Mouse (Mus musculus) MEL (cell line): ENCODE measurements around the gene Slitrk4. TPM values are rescaled to one million over a fixed set of nuclear protein-coding genes. Genes with fewer than 3 reads are reported as not detected.

Experiments used
- DNase-seq: peaks from one replicate; pipeline ENCODE4 v3.0.0; 2011; ENCODE audit warnings: low read depth, low spot score
- H3K27ac ChIP-seq: 2 replicates; pipeline ENCODE4 v1.5.1; 2012; ENCODE audit warnings: low read depth, mild to moderate bottlenecking, control low read depth, low read length, moderate library complexity; ENCODE audit not compliant: control insufficient read depth
- H3K27me3 ChIP-seq, 2 experiments: fragments of 150-350 bp in 1 of 2; sonication (generic) in 1 of 2; 2 replicates each; pipeline ENCODE4 v1.6.1; 2012; ENCODE audit warnings: low read length in 2 of 2, mild to moderate bottlenecking in 2 of 2, improper control_type of control experiment in 1 of 2, moderate library complexity in 1 of 2; ENCODE audit not compliant: insufficient read depth in 2 of 2, control insufficient read depth in 1 of 2
- H3K36me3 ChIP-seq, 2 experiments: 2 replicates each; pipeline ENCODE4 v1.6.1; 2012 to 2014; ENCODE audit warnings: low read length in 2 of 2, improper control_type of control experiment in 1 of 2, inconsistent platforms in 1 of 2, mild to moderate bottlenecking in 1 of 2; ENCODE audit not compliant: insufficient read depth in 2 of 2, control insufficient read depth in 1 of 2
- H3K4me1 ChIP-seq, 2 experiments: fragments of 150-350 bp in 1 of 2; sonication (generic) in 1 of 2; 2 replicates each; pipeline ENCODE4 v1.6.1; 2012; ENCODE audit warnings: low read length in 2 of 2, improper control_type of control experiment in 1 of 2, mild to moderate bottlenecking in 1 of 2; ENCODE audit not compliant: insufficient read depth in 2 of 2, control insufficient read depth in 1 of 2
- H3K4me3 ChIP-seq, 2 experiments: fragments of 150-350 bp in 1 of 2; sonication (generic) in 1 of 2; 2 replicates each; pipeline ENCODE4 v1.5.1; 2012; ENCODE audit warnings: low read depth in 2 of 2, low read length in 2 of 2, mild to moderate bottlenecking in 2 of 2, moderate library complexity in 2 of 2, control low read depth in 1 of 2, improper control_type of control experiment in 1 of 2; ENCODE audit not compliant: control insufficient read depth in 1 of 2, insufficient read depth in 1 of 2
- H3K79me2 ChIP-seq: 2 replicates; pipeline ENCODE4 v1.6.1; 2012; ENCODE audit warnings: mild to moderate bottlenecking, low read length, moderate library complexity; ENCODE audit not compliant: control insufficient read depth, poor library complexity, insufficient read depth
- H3K9ac ChIP-seq: 2 replicates; pipeline ENCODE4 v1.6.1; 2012; ENCODE audit warnings: low read depth, mild to moderate bottlenecking, control low read depth, low read length, moderate library complexity; ENCODE audit not compliant: control insufficient read depth, poor library complexity, severe bottlenecking
- H3K9me3 ChIP-seq: fragments of 150-350 bp; sonication (generic); replicated peaks from 2 replicates; pipeline ENCODE4 v1.6.1; 2012; ENCODE audit warnings: mild to moderate bottlenecking, low read length, improper control_type of control experiment, moderate library complexity; ENCODE audit not compliant: insufficient read depth
- ETS1 ChIP-seq: IDR thresholded peaks from 2 replicates; pipeline ENCODE4 v1.6.1; 2012; ENCODE audit warnings: low read depth, mild to moderate bottlenecking, inconsistent platforms, low read length, improper control_type of control experiment, moderate library complexity
- GABPA ChIP-seq: IDR thresholded peaks from 2 replicates; pipeline ENCODE4 v1.6.1; 2012; ENCODE audit warnings: low read depth, mild to moderate bottlenecking, inconsistent platforms, low read length, improper control_type of control experiment, moderate library complexity
- JUND ChIP-seq: IDR thresholded peaks from 2 replicates; pipeline ENCODE4 v1.6.1; 2011; ENCODE audit warnings: low read depth, mild to moderate bottlenecking, improper control_type of control experiment, low read length
- KAT2A ChIP-seq: conservative IDR thresholded peaks from 2 replicates; pipeline ENCODE4 v1.6.1; 2012; ENCODE audit warnings: low read depth, low read length, improper control_type of control experiment, inconsistent platforms
- MAFK ChIP-seq: IDR thresholded peaks from 2 replicates; pipeline ENCODE4 v1.6.1; 2011; ENCODE audit warnings: low read depth, mild to moderate bottlenecking, low read length, improper control_type of control experiment, borderline replicate concordance
- MAX ChIP-seq: IDR thresholded peaks from 2 replicates; pipeline ENCODE4 v1.6.1; 2011; ENCODE audit warnings: low read length, improper control_type of control experiment
- MYC ChIP-seq: IDR thresholded peaks from 2 replicates; pipeline ENCODE4 v1.6.1; 2011; ENCODE audit warnings: low read depth, mild to moderate bottlenecking, low read length, improper control_type of control experiment, moderate library complexity
- NELFE ChIP-seq: IDR thresholded peaks from 2 replicates; pipeline ENCODE4 v1.6.1; 2011; ENCODE audit warnings: low read depth, low read length, improper control_type of control experiment
- NRF1 ChIP-seq: IDR thresholded peaks from 2 replicates; pipeline ENCODE4 v1.6.1; 2014; ENCODE audit warnings: low read depth, mild to moderate bottlenecking, inconsistent platforms, low read length, improper control_type of control experiment, moderate library complexity; ENCODE audit not compliant: poor library complexity, insufficient read depth, severe bottlenecking
- POLR2A ChIP-seq, 2 experiments: IDR thresholded peaks; 2 replicates each; pipeline ENCODE4 v1.6.1; 2011 to 2012; ENCODE audit warnings: low read length in 2 of 2, mild to moderate bottlenecking in 2 of 2, control low read depth in 1 of 2, improper control_type of control experiment in 1 of 2, low read depth in 1 of 2, moderate library complexity in 1 of 2; ENCODE audit not compliant: control insufficient read depth in 1 of 2, insufficient read depth in 1 of 2, poor library complexity in 1 of 2
- POLR2AphosphoS2 ChIP-seq: IDR thresholded peaks from 2 replicates; pipeline ENCODE4 v1.6.1; 2011; ENCODE audit warnings: low read length, improper control_type of control experiment
- RAD21 ChIP-seq: IDR thresholded peaks from 2 replicates; pipeline ENCODE4 v1.6.1; 2011; ENCODE audit warnings: mild to moderate bottlenecking, low read depth, low read length, improper control_type of control experiment
- SIN3A ChIP-seq: IDR thresholded peaks from 2 replicates; pipeline ENCODE4 v1.6.1; 2012; ENCODE audit warnings: low read length, improper control_type of control experiment, inconsistent platforms
- TAL1 ChIP-seq: IDR thresholded peaks from 2 replicates; pipeline ENCODE4 v1.6.1; 2012; ENCODE audit warnings: mild to moderate bottlenecking, inconsistent platforms, low read length, moderate library complexity, mixed read lengths
- TBP ChIP-seq: IDR thresholded peaks from 2 replicates; pipeline ENCODE4 v1.8.0; 2011; ENCODE audit warnings: low read depth, low read length, improper control_type of control experiment
- TCF12 ChIP-seq: IDR thresholded peaks from 2 replicates; pipeline ENCODE4 v1.6.1; 2014; ENCODE audit warnings: low read depth, mild to moderate bottlenecking, inconsistent platforms, low read length, improper control_type of control experiment, moderate library complexity
- UBTF ChIP-seq: IDR thresholded peaks from 2 replicates; pipeline ENCODE4 v1.6.1; 2012; ENCODE audit warnings: low read depth, mild to moderate bottlenecking, inconsistent platforms, low read length, improper control_type of control experiment, moderate library complexity, borderline replicate concordance; ENCODE audit not compliant: insufficient read depth
- USF1 ChIP-seq: IDR thresholded peaks from 2 replicates; pipeline ENCODE4 v1.6.1; 2014; ENCODE audit warnings: low read depth, mild to moderate bottlenecking, inconsistent platforms, low read length, improper control_type of control experiment, moderate library complexity
- ZC3H11A ChIP-seq: IDR thresholded peaks from 2 replicates; pipeline ENCODE4 v1.6.1; 2012; ENCODE audit warnings: low read depth, mild to moderate bottlenecking, inconsistent platforms, low read length, improper control_type of control experiment
- ZMIZ1 ChIP-seq: IDR thresholded peaks from 2 replicates; pipeline ENCODE4 v1.6.1; 2012; ENCODE audit warnings: low read depth, mild to moderate bottlenecking, inconsistent platforms, low read length, improper control_type of control experiment, moderate library complexity
- polyA plus RNA-seq, 2 experiments: library from polyadenylated mRNA; stranded (reverse) in 1 of 2; unstranded in 1 of 2; fragments of >175 nt in 1 of 2; fragments of >200 nt in 1 of 2; gene quantifications; 2 replicates each; pipeline versions ENCODE4 v1.2.1 to v1.2.4; 2012; ENCODE audit warnings: low replicate concordance in 2 of 2, low read depth in 1 of 2; ENCODE audit not compliant: insufficient read length in 2 of 2, insufficient read depth in 1 of 2, missing spikeins in 1 of 2
- total RNA-seq: library from RNA; depleted of rRNA; stranded (reverse); fragments of 300-350 nt; gene quantifications from 2 replicates; pipeline ENCODE4 v1.2.3, GENCODE M21; 2012; rRNA removed

Slitrk4 gene
- total and polyA plus RNA-seq, 3 experiments, result 0.01 TPM; not detected in 2

DNA sequence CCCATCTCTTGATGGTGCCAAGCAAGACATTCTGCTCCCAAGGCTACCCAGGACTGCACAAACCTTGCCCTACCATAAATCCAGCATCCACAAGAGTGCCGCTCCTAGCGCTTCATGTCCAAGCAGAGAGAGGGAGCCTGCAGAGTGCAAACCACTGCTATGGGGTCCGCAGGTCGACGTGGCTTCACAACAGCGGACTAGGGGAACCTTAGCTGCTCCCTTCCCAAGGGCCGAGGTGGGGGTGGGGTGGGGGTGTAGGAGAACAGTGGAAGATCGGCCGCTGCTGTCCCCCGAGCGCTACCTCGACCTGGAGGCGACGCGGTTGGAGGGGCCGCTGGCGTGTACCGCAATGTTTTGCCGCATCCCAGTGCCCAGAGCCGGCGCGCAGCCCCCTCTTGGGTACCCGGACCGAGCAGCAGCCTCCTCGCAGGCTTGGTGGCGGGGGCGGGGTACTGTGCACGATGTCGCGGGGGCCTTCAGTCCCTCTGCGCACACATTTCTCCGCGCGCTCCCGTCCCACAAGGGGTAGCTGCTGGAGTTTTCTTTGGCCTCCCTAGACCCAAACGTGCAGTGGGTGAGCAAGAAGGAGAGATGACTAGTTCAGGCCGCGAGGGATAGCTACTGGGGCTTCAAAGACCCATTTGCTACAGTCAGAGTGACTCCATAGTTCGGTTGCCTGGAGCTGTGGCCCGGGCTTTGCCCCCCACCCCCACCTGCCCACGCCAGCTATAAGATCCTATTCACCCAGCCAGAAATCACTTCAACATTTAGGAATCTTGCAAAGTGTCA is 1.1 kb downstream of the Slitrk4 start:
- H3K27ac ChIP-seq, result no peak overlapping the region
- no peaks in the 10 kb centered on the region for H3K4me1 ChIP-seq
- DNase-seq, result no peak
- no peaks in the 10 kb centered on the region for H3K9me3 ChIP-seq
- H3K9ac ChIP-seq, result no peak overlapping the region
- TF ChIP-seq TCF12 (no peak), POLR2A (IDR thresholded peaks at IDR 0.05; ENCODE audit: control insufficient read depth in 1 of 2, insufficient read depth in 1 of 2, low read depth in 1 of 2, low read length in 2 of 2, poor library complexity in 1 of 2) (no peak), NRF1 (no peak), MAFK (no peak), GABPA (no peak), UBTF (no peak), SIN3A (no peak), POLR2AphosphoS2 (no peak), ETS1 (no peak), MAX (no peak)
- no peaks in the 10 kb centered on the region for H3K79me2 ChIP-seq
- H3K27me3 ChIP-seq, result no peaks in the 10 kb centered on the region
- H3K4me3 ChIP-seq, result no peak overlapping the region
- no peaks in the 10 kb centered on the region for H3K36me3 ChIP-seq

DNA sequence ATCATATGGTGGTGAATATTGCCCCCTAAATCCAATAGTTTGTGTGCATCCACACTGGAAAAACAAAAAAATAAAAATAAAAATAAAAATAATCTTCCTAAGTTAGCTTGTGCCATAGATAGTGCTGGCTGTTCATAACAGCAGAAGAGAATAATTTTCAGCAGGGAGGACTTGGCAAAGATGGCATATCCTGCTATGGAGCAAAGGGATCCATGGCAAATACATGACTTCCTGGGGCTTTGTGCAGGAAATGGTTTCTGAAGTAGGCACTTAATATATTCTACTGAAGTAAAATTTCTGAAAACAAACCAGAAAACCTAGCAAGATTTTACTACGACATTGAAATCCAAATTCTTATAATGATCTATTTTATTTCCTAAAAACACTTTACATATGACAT is 13.3 kb downstream of the Slitrk4 start:
- no peak overlapping the region for H3K4me3 ChIP-seq
- DNase-seq, result no peak
- H3K36me3 ChIP-seq, result no peaks in the 10 kb centered on the region
- no peak overlapping the region for H3K27ac ChIP-seq
- no peaks in the 10 kb centered on the region for H3K79me2 ChIP-seq
- no peaks in the 10 kb centered on the region for H3K9me3 ChIP-seq
- H3K9ac ChIP-seq, result no peak overlapping the region
- TF ChIP-seq GABPA (no peak), JUND (no peak), USF1 (no peak), NELFE (no peak), POLR2AphosphoS2 (no peak), ZMIZ1 (no peak), MAX (no peak), ZC3H11A (no peak), TBP (no peak), KAT2A (no peak), NRF1 (no peak), ETS1 (no peak), UBTF (no peak), TAL1 (no peak), MYC (no peak), RAD21 (no peak)
- TF ChIP-seq, all 39 proteins: peak for 0
- H3K27me3 ChIP-seq, result no peaks in the 10 kb centered on the region
- H3K4me1 ChIP-seq, result no peaks in the 10 kb centered on the region

Other genes with a start within 250 kb of the Slitrk4 start
- gene Gm6760, start 124.8 kb downstream of the Slitrk4 start, total RNA-seq, result not detected in 2 replicates
- not detected for gene Gm6760, start 124.8 kb downstream of the Slitrk4 start, polyA plus RNA-seq
- gene 3830417A13Rik, start 103.4 kb downstream of the Slitrk4 start, total RNA-seq, result 0.08 TPM in 1 of 2 replicates, not detected in the other
- gene 3830417A13Rik, start 103.4 kb downstream of the Slitrk4 start, polyA plus RNA-seq, result not detected